Mouse (Mus musculus) thymus, adult 2 months (tissue): ENCODE measurements at regions not wholly inside any gene's neighbourhood (a gene's known extent, or its start where the extent isn't known, plus 50 kb on each side); places are given as distances from the start of the nearest gene placed in this dataset.

Experiments
- DNase-seq: peaks from one replicate; pipeline ENCODE4 v3.0.0; 2021
- H3K27ac ChIP-seq: fragments of 200-500 bp; 2 replicates; pipeline ENCODE4 v1.5.1; 2012; ENCODE audit warnings: low read length, control low read depth; ENCODE audit not compliant: control insufficient read depth, insufficient read depth
- H3K27me3 ChIP-seq: fragments of 200-500 bp; 2 replicates; pipeline ENCODE4 v1.6.1; 2012; ENCODE audit warnings: mild to moderate bottlenecking, low read length, moderate library complexity, mixed read lengths; ENCODE audit not compliant: control insufficient read depth, insufficient read depth
- H3K36me3 ChIP-seq: fragments of 200-500 bp; 2 replicates; pipeline ENCODE4 v1.6.1; 2012; ENCODE audit warnings: mild to moderate bottlenecking, low read length, moderate library complexity; ENCODE audit not compliant: control insufficient read depth, insufficient read depth
- H3K4me1 ChIP-seq: fragments of 200-500 bp; replicated peaks from 2 replicates; pipeline ENCODE4 v1.6.1; 2012; ENCODE audit warnings: low read length; ENCODE audit not compliant: control insufficient read depth, insufficient read depth
- H3K4me3 ChIP-seq: fragments of 200-500 bp; 2 replicates; pipeline ENCODE4 v1.5.1; 2012; ENCODE audit warnings: mild to moderate bottlenecking, low read length, control low read depth, moderate library complexity; ENCODE audit not compliant: control insufficient read depth, insufficient read depth
- CTCF ChIP-seq: fragments of 200-500 bp; IDR thresholded peaks from 2 replicates; pipeline ENCODE4 v1.5.1; 2012; ENCODE audit warnings: mild to moderate bottlenecking, control low read depth, low read length, moderate library complexity, borderline replicate concordance; ENCODE audit not compliant: control insufficient read depth, poor library complexity, insufficient read depth; ENCODE audit errors: extremely low read depth
- POLR2A ChIP-seq: fragments of 200-500 bp; IDR thresholded peaks from 2 replicates; pipeline ENCODE4 v1.6.1; 2012; ENCODE audit warnings: mild to moderate bottlenecking, low read length, control low read depth, moderate library complexity; ENCODE audit not compliant: control insufficient read depth, poor library complexity, insufficient read depth; ENCODE audit errors: extremely low read depth
- WGBS: fragments of 180-500 bp; shearing (Covaris S2); methylation state at CpG from one replicate; pipeline ENCODE4 v1.1.7; 2018; 5-methylcytosine and 5-hydroxymethylcytosine counted together

- DNase-seq: no peak
- TF ChIP-seq POLR2A (no peak), CTCF (no peak)
- H3K4me3 ChIP-seq: no peak overlapping the region
- H3K27ac ChIP-seq: no peak overlapping the region
- H3K4me1 ChIP-seq: no peaks in the 10 kb centered on the region
- WGBS: 95% methylated on average over 2 of the region's 2 CpGs
- no peaks in the 10 kb centered on the region for H3K36me3 ChIP-seq
- no peaks in the 10 kb centered on the region for H3K27me3 ChIP-seq
Observed at GRCm38 (mm10) chr11:19170938-19171337, 152.2 kb upstream of the Meis1 start.

- H3K27ac ChIP-seq: no peak overlapping the region
- 95% methylated on average over 13 of the region's 13 CpGs for WGBS
- H3K27me3 ChIP-seq: no peaks in the 10 kb centered on the region
- TF ChIP-seq POLR2A (no peak), CTCF (no peak)
- no peaks in the 10 kb centered on the region for H3K4me1 ChIP-seq
- H3K36me3 ChIP-seq: no peaks in the 10 kb centered on the region
- H3K4me3 ChIP-seq: no peak overlapping the region
- no peak for DNase-seq
Observed at GRCm38 (mm10) chr11:19174305-19175017, 155.7 kb upstream of the Meis1 start.

GRCm38 (mm10) chr11:19179290-19179689 lies 160.5 kb upstream of the Meis1 start:
- Histone ChIP-seq H3K36me3 (no peaks in the 10 kb centered on the region), H3K4me3 (no peak overlapping the region), H3K4me1 (no peaks in the 10 kb centered on the region), H3K27ac (no peak overlapping the region), H3K27me3 (no peaks in the 10 kb centered on the region)
- TF ChIP-seq CTCF (no peak), POLR2A (no peak)
- 91% methylated on average over 1 of the region's 1 CpGs for WGBS
- DNase-seq: no peak

- DNase-seq: no peak
- WGBS: 59% methylated on average over 2 of the region's 2 CpGs
- H3K4me1 ChIP-seq: no peaks in the 10 kb centered on the region
- no peak overlapping the region for H3K27ac ChIP-seq
- TF ChIP-seq POLR2A (no peak), CTCF (no peak)
- no peaks in the 10 kb centered on the region for H3K27me3 ChIP-seq
- H3K36me3 ChIP-seq: no peaks in the 10 kb centered on the region
- H3K4me3 ChIP-seq: no peak overlapping the region
Observed at GRCm38 (mm10) chr11:19189778-19190177, 171.0 kb upstream of the Meis1 start.

- DNase-seq: no peak
- 86% methylated on average over 1 of the region's 1 CpGs for WGBS
- H3K27me3 ChIP-seq: no peaks in the 10 kb centered on the region
- H3K36me3 ChIP-seq: no peaks in the 10 kb centered on the region
- H3K27ac ChIP-seq: no peak overlapping the region
- H3K4me1 ChIP-seq: no peaks in the 10 kb centered on the region
- H3K4me3 ChIP-seq: no peak overlapping the region
- TF ChIP-seq CTCF (no peak), POLR2A (no peak)
Observed at GRCm38 (mm10) chr11:19194464-19194863, 175.7 kb upstream of the Meis1 start.

- H3K27ac ChIP-seq: no peak overlapping the region
- H3K4me1 ChIP-seq: no peaks in the 10 kb centered on the region
- TF ChIP-seq CTCF (no peak), POLR2A (no peak)
- WGBS: 98% methylated on average over 1 of the region's 1 CpGs
- H3K27me3 ChIP-seq: no peaks in the 10 kb centered on the region
- H3K4me3 ChIP-seq: no peak overlapping the region
- no peaks in the 10 kb centered on the region for H3K36me3 ChIP-seq
- DNase-seq: no peak
Observed at GRCm38 (mm10) chr11:19197790-19198189, 179.0 kb upstream of the Meis1 start.
